ENCODE assay signal across 9 mouse cellular contexts in genomic region chr16:91522479-91523309, GRCm38 (mm10). TPM values are rescaled to one million over a fixed set of nuclear protein-coding genes. Genes with fewer than 3 reads are reported as not detected.
A peak's percentile ranks its signal among the peaks of the same experiment; 100 is the strongest.
DNase-seq lines count a peak whose midpoint lies in the region; ATAC-seq lines count a peak whose summit lies in the region.
"Had no signal": no experiment of that assay in that cellular context is flagged by ENCODE, and none has a peak within 500 bp of the region (broad histone marks: within the 10 kb centered on the region; RNA-seq: fewer than 3 reads in every experiment).

No protein-coding gene starts in this region.

- no peaks in the 10 kb centered on the region for H3K36me3 ChIP-seq in kidney, embryonic 16.5 days (ENCODE audit: insufficient read depth, low read length)
- H3K36me3 ChIP-seq in hindbrain, embryonic 13.5 days, result no peaks in the 10 kb centered on the region
- H3K36me3 ChIP-seq: limb, embryonic 13.5 days had no signal

- H3K9me3 ChIP-seq in kidney, embryonic 16.5 days (ENCODE audit: low read length), result peaks cover 3% of the 10 kb centered on the region; the same call in 1 of the 2 replicates
- no peaks in the 10 kb centered on the region for H3K9me3 ChIP-seq in hindbrain, embryonic 13.5 days
- H3K9me3 ChIP-seq: limb, embryonic 13.5 days had no signal

- DNase-seq in kidney, adult 9 months, result peak; percentile 24
- peak; percentile 36 for DNase-seq in Muller cell, postnatal 12 days (ENCODE audit: inconsistent ontology term)
- DNase-seq in liver, result peak; percentile 48
- DNase-seq in naive thymus-derived CD4-positive, alpha-beta T cell, adult 2 months (ENCODE audit: low read depth), result peak; percentile 64
- DNase-seq in layer of hippocampus, postnatal 14 days (ENCODE audit: low spot score in 2 of 2), result no peak
- no peak for DNase-seq in right cerebral cortex, postnatal 4 days

- no peak overlapping the region for H3K27ac ChIP-seq in kidney, embryonic 16.5 days (ENCODE audit: low read length)
- no peak overlapping the region for H3K27ac ChIP-seq in hindbrain, embryonic 13.5 days
- H3K27ac ChIP-seq: limb, embryonic 13.5 days had no signal

- no peak overlapping the region for H3K4me2 ChIP-seq in kidney, embryonic 16.5 days (replicated peaks; ENCODE audit: low read depth, low read length)
- H3K4me2 ChIP-seq in hindbrain, embryonic 13.5 days, result no peak overlapping the region
- H3K4me2 ChIP-seq: limb, embryonic 13.5 days had no signal

- H3K27me3 ChIP-seq in kidney, embryonic 16.5 days (ENCODE audit: insufficient read depth, low read length), result no peaks in the 10 kb centered on the region
- no peaks in the 10 kb centered on the region for H3K27me3 ChIP-seq in hindbrain, embryonic 13.5 days
- H3K27me3 ChIP-seq: limb, embryonic 13.5 days had no signal

- no peak for ATAC-seq in kidney, embryonic 16.5 days (ENCODE audit: low FRiP score, low TSS enrichment)
- no peak for ATAC-seq in hindbrain, embryonic 13.5 days (ENCODE audit: low FRiP score)

- H3K4me3 ChIP-seq in kidney, embryonic 16.5 days (ENCODE audit: low read length), result no peak overlapping the region
- no peak overlapping the region for H3K4me3 ChIP-seq in hindbrain, embryonic 13.5 days
- H3K4me3 ChIP-seq: limb, embryonic 13.5 days had no signal

- 0 out of 2 replicates have a peak, but pooled peaks cover 6% of the 10 kb centered on the region for H3K4me1 ChIP-seq in kidney, embryonic 16.5 days (ENCODE audit: insufficient read depth, low read length)
- H3K4me1 ChIP-seq in hindbrain, embryonic 13.5 days (replicated peaks), result no peaks in the 10 kb centered on the region

- 80% methylated on average over 18 of the region's 18 CpGs for WGBS in kidney, embryonic 16.5 days
- 60% methylated on average over 18 of the region's 18 CpGs for WGBS in hindbrain, embryonic 13.5 days

- no peak overlapping the region for H3K9ac ChIP-seq in kidney, embryonic 16.5 days (replicated peaks; ENCODE audit: low read length)
- no peak overlapping the region for H3K9ac ChIP-seq in hindbrain, embryonic 13.5 days
- H3K9ac ChIP-seq: limb, embryonic 13.5 days had no signal

RNA-seq across cellular contexts. Expression of gene Ifngr2, which starts 24.2 kb away (rescaled TPM):
- 52.1 and 52.7 TPM in 2 replicates for polyA plus RNA-seq in kidney, embryonic 16.5 days (2015; fragmentation: Nextera tagmentation; extraction: Ambion mirVana)
- total RNA-seq in layer of hippocampus, postnatal 14 days (2021), result 10 to 100 TPM; 82.4 to 87.0 TPM
- polyA plus RNA-seq in hindbrain, embryonic 13.5 days (2015; fragmentation: Nextera tagmentation; extraction: Ambion mirVana), result 72.1 and 73.0 TPM in 2 replicates

RNA-seq across cellular contexts. Expression of gene Ifnar1, which starts 37.7 kb away (rescaled TPM):
- 67.3 and 71.8 TPM in 2 replicates for polyA plus RNA-seq in kidney, embryonic 16.5 days (2015; fragmentation: Nextera tagmentation; extraction: Ambion mirVana)
- total RNA-seq in layer of hippocampus, postnatal 14 days (2021), result 10 to 100 TPM; 59.9 to 66.3 TPM
- 48.4 and 53.5 TPM in 2 replicates for polyA plus RNA-seq in hindbrain, embryonic 13.5 days (2015; fragmentation: Nextera tagmentation; extraction: Ambion mirVana)

Comparison
In these comparisons a context has a peak if more than half of its experiments do, and no peak if none do; other contexts are left out.
1. DNase-seq: peak in kidney, adult 9 months (single experiment), Muller cell, postnatal 12 days (single experiment), liver (single experiment) and naive thymus-derived CD4-positive, alpha-beta T cell, adult 2 months (single experiment); none in layer of hippocampus, postnatal 14 days (0 of 2) and right cerebral cortex, postnatal 4 days (single experiment).